Mouse (Mus musculus) c-Kit-positive CD71-positive TER-119-positive erythroid progenitor cells, embryonic 14.5 days (primary cell): ENCODE measurements around the gene Slc22a28.
"Not testable (repeated sequence)": the region's sequence is repeated elsewhere in the genome, so short reads cannot be mapped to it uniquely, and the experiment has no call there.

Source experiments
- DNase-seq: peaks from one replicate; pipeline ENCODE4 v3.0.0-alpha.2; 2013; ENCODE audit warnings: low spot score

Slc22a28 gene

DNA sequence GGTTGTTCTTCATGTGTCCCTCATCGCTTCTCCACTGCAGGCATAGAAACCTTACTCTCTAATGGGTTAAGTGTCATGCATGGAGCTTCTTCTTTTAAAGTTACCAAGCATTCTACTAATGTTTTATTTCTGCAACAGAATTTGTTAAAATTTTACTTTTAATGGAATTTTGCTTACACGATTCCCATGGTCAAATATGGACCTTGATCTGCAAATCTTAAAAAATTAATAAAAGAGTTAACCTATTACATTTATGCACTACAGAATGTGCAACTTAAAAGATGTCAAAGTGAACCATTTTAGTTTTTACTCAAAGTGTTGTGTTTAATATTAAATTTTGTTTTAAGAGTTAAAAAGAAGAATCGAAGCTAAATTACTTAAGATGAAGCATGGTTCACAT lies at the start of gene Slc22a28:
Gene Slc22a28, minus strand, starts transcription at position 102 of the 400 bp plus-strand sequence.
- DNase-seq, result not testable (repeated sequence)

DNA sequence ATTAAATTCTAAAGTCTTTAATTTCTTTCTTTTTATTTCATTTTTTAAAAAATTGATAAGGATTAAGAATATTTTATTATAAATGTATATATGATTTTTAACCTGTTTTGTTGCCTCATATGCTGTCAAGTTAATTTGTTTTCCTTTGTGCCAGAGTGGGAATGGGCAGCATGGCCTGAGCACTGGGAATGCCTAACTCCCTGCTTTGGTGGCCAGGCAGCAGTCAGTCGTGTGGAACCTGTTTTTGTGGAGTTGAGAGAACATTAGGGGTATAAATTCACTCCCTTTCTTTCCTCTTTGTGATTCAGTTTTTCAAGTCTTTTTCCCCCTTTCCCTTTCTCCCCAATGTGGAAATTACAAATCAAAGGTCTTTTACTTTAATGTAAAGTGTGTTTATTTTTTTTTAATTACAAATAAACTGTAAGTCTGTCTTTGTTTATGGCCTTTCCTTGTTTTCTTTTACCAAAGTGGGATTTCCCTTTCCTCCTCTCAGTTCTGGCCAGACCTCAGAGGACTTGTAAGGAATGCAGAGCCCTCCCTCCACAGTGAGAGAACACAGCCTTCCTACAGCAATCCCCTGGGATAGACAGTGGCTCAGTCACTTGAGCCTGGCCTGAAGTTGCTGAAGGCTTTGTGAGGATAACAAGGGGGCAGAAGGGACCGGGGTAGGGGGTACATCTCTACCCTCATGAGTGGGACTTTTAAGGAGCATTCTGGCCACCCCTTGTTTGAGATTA lies 17.2 kb upstream of the Slc22a28 start:
- no peak for DNase-seq

GRCm38 (mm10) chr19:8142716-8143115 lies 10.9 kb upstream of the Slc22a28 start:
- not testable (repeated sequence) for DNase-seq

DNA sequence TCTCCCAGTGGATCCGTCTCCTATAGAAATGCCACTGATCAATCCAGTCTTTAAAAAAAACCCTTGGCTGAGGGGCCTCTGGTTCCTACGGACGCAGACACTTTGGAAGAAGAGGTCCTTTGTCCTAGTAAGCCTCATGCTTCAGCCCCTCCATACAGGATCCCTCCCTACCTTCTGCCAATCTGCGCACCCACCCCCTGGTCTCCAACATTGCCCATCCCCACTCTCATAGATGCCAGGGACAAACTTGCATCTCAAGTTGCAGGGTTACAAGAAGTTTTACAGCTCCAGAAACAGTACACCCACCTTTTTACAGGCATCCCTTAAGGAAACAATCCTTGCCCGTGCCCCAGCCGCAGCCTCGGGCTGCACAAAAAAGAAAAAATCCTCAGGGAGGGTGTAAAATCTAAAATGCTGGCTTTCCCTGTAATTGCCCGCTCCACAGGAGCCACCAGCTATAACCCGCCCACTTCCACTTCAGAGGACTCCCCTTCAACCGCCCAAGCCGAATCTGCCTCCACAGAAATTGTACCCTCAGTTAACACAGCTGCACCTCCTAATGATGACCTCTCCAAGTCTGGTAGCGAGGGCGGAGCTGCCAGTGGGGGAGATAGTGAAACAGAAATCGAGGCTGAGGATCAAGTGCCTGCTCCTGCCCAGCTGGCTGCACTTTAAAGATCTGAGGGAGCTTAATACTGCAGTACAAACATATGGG lies 2.5 kb upstream of the Slc22a28 start:
- DNase-seq, result not testable (repeated sequence)

DNA sequence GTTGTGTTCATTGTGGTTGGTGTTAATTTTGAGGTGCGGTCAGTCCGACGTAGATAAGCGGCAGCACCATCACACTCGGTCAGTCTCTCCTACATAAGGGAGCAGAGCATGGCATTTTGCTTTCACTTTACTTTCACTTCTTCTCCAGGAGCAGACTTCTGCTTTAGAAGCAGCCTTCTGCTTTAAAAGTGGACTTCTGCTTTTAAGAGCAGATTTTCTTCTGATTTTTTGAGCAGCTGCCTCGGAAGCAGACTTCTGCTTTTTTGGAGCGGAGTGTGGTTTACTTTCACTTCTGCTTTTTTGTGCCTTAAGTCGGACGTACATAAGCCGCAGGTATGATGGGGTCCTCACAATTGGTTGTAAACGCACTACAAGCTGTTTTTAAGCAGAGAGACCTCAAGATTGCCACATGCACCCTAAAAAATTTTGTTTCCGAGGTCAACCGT lies 111.9 kb downstream of the Slc22a28 start:
- DNase-seq, result no peak

GRCm38 (mm10) chr19:8019329-8019851 lies 112.4 kb downstream of the Slc22a28 start:
- not testable (repeated sequence) for DNase-seq

GRCm38 (mm10) chr19:8018535-8018934 lies 113.2 kb downstream of the Slc22a28 start:
- DNase-seq, result not testable (repeated sequence)
